Mouse (Mus musculus) midbrain, embryonic 15.5 days (tissue): ENCODE results near the gene Armcx6. TPM values are rescaled to one million over a fixed set of nuclear protein-coding genes. Genes with fewer than 3 reads are reported as not detected.
"Not testable (repeated sequence)": the region's sequence is repeated elsewhere in the genome, so short reads cannot be mapped to it uniquely, and the experiment has no call there.

Experiments
- ATAC-seq: fragments of 200-750 bp; cut with Nextera tagmentation; replicated peaks from 2 replicates; pipeline ENCODE4 v1.8.0; 2017; ENCODE audit warnings: moderate TSS enrichment
- H3K27ac ChIP-seq: fragments of 300-500 bp; sonication (generic); 2 replicates; pipeline ENCODE4 v1.5.1; 2015; ENCODE audit warnings: mild to moderate bottlenecking, inconsistent platforms
- H3K27me3 ChIP-seq: fragments of 300-500 bp; sonication (generic); replicated peaks from 2 replicates; pipeline ENCODE4 v1.6.1; 2015; ENCODE audit warnings: inconsistent platforms
- H3K36me3 ChIP-seq: fragments of 300-500 bp; sonication (generic); replicated peaks from 2 replicates; pipeline ENCODE4 v1.6.1; 2015; ENCODE audit warnings: inconsistent platforms
- H3K4me1 ChIP-seq: fragments of 300-500 bp; sonication (generic); 2 replicates; pipeline ENCODE4 v1.6.1; 2015; ENCODE audit warnings: inconsistent platforms
- H3K4me2 ChIP-seq: fragments of 300-500 bp; sonication (generic); 2 replicates; pipeline ENCODE4 v1.6.1; 2015; ENCODE audit warnings: inconsistent platforms, mild to moderate bottlenecking, moderate library complexity
- H3K4me3 ChIP-seq: fragments of 300-500 bp; sonication (generic); 2 replicates; pipeline ENCODE4 v1.5.1; 2015; ENCODE audit warnings: mild to moderate bottlenecking, inconsistent platforms
- H3K9ac ChIP-seq: fragments of 300-500 bp; sonication (generic); 2 replicates; pipeline ENCODE4 v1.6.1; 2015; ENCODE audit warnings: mild to moderate bottlenecking, inconsistent platforms
- H3K9me3 ChIP-seq: fragments of 300-500 bp; sonication (generic); 2 replicates; pipeline ENCODE4 v1.6.1; 2016; ENCODE audit warnings: inconsistent platforms
- WGBS: fragments of 180-500 bp; shearing (Covaris S2); methylation state at CpG from one replicate; pipeline ENCODE4 v1.1.7; 2015; ENCODE audit warnings: mixed read lengths; 5-methylcytosine and 5-hydroxymethylcytosine counted together
- microRNA-seq: library from miRNA; unstranded; fragments of <30 nt; microRNA quantifications from one replicate; pipeline ENCODE4, GENCODE M21; 2016
- polyA plus RNA-seq: library from polyadenylated mRNA; unstranded; fragments of >200 nt; fragmentation: Nextera tagmentation; extraction: Ambion mirVana; gene quantifications from 2 replicates; pipeline ENCODE4 v1.2.1, GENCODE M21; 2015

Gene Armcx6
- polyA plus RNA-seq, 1 experiment from 2014 or later = 52.8 TPM

DNA sequence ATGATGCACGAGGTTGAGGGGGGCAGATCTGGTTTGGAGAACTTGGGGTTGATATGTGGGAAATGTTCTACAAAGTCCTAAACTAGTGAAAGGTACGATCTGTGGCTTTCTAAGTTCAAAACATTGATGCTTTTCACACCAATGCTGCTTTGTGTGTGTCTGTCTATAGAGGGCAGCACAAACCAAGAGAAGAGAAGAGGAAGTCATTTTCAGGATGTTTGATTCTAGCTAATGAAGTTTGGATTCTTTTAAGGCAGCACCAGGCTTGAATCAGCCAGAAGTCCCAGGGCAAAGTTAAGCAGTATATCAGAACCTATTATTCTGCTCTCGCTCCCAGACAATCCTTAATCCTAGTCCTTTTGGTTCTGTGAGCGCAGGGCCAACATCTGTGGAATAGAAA, 21.4 kb downstream of the Armcx6 start:
- Histone ChIP-seq H3K36me3 (no peaks in the 10 kb centered on the region), H3K27me3 (peaks cover 6% of the 10 kb centered on the region; the same call in 1 of the 2 replicates), H3K27ac (no peak overlapping the region), H3K9ac (no peak overlapping the region), H3K4me1 (no peaks in the 10 kb centered on the region), H3K9me3 (no peaks in the 10 kb centered on the region), H3K4me3 (no peak overlapping the region), H3K4me2 (no peak overlapping the region)
- WGBS = 46% methylated on average over 4 of the region's 4 CpGs
- no peak for ATAC-seq

DNA sequence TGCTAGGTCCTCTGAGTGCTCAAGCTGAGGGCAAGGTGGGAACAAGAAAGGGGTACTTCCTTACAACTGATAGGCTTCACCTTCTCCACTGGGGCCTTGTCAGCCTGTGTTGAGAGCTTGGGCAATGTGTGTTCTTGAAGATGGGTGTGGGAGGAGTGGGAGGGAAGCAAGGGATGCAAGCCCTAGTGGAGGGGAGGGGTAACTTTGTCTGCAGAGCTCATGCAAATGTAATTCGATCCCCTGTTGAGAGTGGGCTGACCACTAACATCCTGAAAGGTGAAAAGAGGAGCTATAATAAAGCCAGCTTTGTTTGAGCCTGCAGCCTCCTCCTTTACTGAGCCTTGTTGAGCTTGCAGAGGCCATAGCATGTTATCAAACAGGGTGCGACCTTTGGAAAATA, 27.5 kb downstream of the Armcx6 start:
- not testable (repeated sequence) for H3K4me3 ChIP-seq, H3K4me1 ChIP-seq, H3K9me3 ChIP-seq, H3K4me2 ChIP-seq, H3K27me3 ChIP-seq, H3K27ac ChIP-seq, ATAC-seq, H3K36me3 ChIP-seq, H3K9ac ChIP-seq
- 21% methylated on average over 2 of the region's 2 CpGs for WGBS

DNA sequence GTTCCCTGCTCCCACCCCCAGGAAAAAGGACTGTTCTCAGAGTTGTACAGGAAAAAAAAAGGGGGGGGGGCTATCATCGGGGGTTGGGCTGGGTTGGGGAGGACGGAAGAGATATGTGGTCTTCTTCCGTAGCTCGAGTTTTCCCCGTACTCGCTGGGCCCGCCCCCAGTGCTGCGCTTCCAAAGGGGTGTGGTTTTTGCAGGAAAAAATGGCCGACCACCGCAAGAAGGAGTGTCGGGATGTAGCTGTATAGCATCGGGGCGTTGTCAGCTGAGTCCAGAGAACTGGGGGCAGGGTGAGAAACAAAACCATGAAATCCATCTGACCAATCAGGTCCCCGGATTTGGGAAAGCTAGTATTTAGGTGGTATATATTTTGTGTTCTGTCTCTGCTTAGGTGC, 32.7 kb downstream of the Armcx6 start:
- no peaks in the 10 kb centered on the region for H3K4me1 ChIP-seq
- peak overlapping the region; percentile 55 for H3K4me3 ChIP-seq
- peak overlapping the region; percentile 50 for H3K4me2 ChIP-seq
- peak overlapping the region; percentile 94 for H3K27ac ChIP-seq
- H3K27me3 ChIP-seq = no peaks in the 10 kb centered on the region
- peak; percentile 88 for ATAC-seq
- 32% methylated on average over 14 of the region's 14 CpGs for WGBS
- peak overlapping the region; percentile 74 for H3K9ac ChIP-seq
- H3K9me3 ChIP-seq = no peaks in the 10 kb centered on the region
- H3K36me3 ChIP-seq = no peaks in the 10 kb centered on the region

DNA sequence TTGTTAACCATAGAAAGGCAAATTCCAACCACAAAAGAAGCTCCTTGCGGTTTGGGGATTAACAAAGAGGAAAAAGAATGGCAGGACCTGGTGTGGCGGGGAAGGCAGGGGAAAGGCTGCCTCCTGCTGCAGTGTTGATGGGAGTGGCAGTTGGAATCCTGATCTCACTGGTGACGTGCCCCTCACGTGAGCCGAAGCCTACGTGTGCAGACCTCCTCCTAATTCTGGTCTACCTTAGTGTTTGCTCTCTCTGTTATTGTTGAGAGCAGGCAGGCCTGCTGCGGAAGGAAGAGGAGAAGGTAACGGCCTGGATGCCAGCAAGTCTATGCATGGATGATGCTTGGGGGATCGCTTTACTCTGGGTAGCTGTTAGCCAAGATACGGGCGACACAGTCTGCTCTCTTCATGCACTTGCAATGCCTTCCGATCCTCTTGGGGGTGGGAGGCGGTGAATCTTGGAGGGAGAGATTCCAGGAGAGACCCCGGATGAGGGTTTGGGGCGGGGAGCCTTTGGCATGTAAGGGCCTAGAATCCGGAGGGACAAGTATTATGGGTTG, 33.4 kb downstream of the Armcx6 start, which contains the start of gene Armcx1:
Gene Armcx1 (plus strand): TSS at position 212 of the 557 bp plus-strand sequence.
- Histone ChIP-seq H3K4me3 (peak within 1 kb of the TSS; percentile 55), H3K27me3 (no peaks in the 10 kb centered on the region), H3K4me2 (peak within 1 kb of the TSS; percentile 50), H3K27ac (peak within 1 kb of the TSS; percentile 94), H3K9ac (peak within 1 kb of the TSS; percentile 74), H3K9me3 (no peaks in the 10 kb centered on the region), H3K4me1 (no peaks in the 10 kb centered on the region), H3K36me3 (no peaks in the 10 kb centered on the region)
- WGBS = 18% methylated on average over 16 of the region's 16 CpGs
- peak; percentile 98 for ATAC-seq

DNA sequence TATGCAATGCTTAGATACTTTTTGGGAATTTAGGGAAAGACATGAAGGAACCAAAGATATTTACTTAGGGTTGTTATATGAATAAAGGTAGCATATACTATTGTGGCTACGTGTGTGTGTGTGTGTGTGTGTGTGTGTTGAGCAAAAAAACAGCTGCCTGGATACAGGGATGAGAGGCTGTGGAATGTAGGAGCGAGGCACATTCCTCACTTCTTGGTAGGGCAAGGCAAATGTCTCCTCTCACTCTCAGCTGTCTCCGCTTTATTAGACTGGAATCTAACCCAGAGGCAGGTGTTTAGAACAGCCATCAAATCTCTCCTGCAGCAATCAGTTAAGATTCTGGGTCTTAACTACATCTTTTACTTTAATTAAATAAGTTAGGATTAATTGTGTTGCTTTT, 34.4 kb downstream of the Armcx6 start:
- Histone ChIP-seq H3K27me3 (no peaks in the 10 kb centered on the region), H3K27ac (peak overlapping the region; percentile 55; the same call in 1 of the 2 replicates), H3K9me3 (no peaks in the 10 kb centered on the region), H3K4me2 (no peak overlapping the region; the same call in 1 of the 2 replicates), H3K9ac (no peak overlapping the region), H3K4me1 (no peaks in the 10 kb centered on the region), H3K4me3 (no peak overlapping the region), H3K36me3 (no peaks in the 10 kb centered on the region)
- ATAC-seq = no peak
- 25% methylated on average over 3 of the region's 3 CpGs for WGBS

Small RNAs within 50 kb of the gene (microRNA-seq; reads per million reads assigned to microRNA genes)
- gene Mir7093 = 0.92 reads per million

Other genes starting within 250 kb of the Armcx6 start
- gene Timm8a1, start 209.6 kb downstream of the Armcx6 start, polyA plus RNA-seq = 37.8 and 38.1 TPM in 2 replicates
- 0.75 and 0.77 TPM in 2 replicates for gene Btk, start 167.8 kb downstream of the Armcx6 start, polyA plus RNA-seq
- gene Rpl36a, start 165.8 kb downstream of the Armcx6 start, polyA plus RNA-seq = 155 and 158 TPM in 2 replicates
- 3.7 and 6.2 TPM in 2 replicates for gene Gla, start 150.3 kb downstream of the Armcx6 start, polyA plus RNA-seq
- gene Hnrnph2, start 150.2 kb downstream of the Armcx6 start, polyA plus RNA-seq = 145 and 146 TPM in 2 replicates
- 6.8 and 7.0 TPM in 2 replicates for gene Armcx4, start 64.9 kb downstream of the Armcx6 start, polyA plus RNA-seq
- 85.2 and 89.1 TPM in 2 replicates for gene Armcx1, start 33.5 kb downstream of the Armcx6 start, polyA plus RNA-seq
- 71.3 and 73.2 TPM in 2 replicates for gene Armcx3, start 5.2 kb upstream of the Armcx6 start, polyA plus RNA-seq
- gene Armcx2, start 57.8 kb upstream of the Armcx6 start, polyA plus RNA-seq = 92.2 and 101 TPM in 2 replicates
- gene Nxf2, start 213.3 kb upstream of the Armcx6 start, polyA plus RNA-seq = 0.25 and 0.29 TPM in 2 replicates